Mouse (Mus musculus) adipocyte (in vitro differentiated cells): ENCODE data around the gene Cd276.
A peak's percentile ranks its signal among the peaks of the same experiment; 100 is the strongest.

ENCODE experiments used
- DNase-seq: peaks from one replicate; pipeline ENCODE4 v3.0.0-alpha.2; 2016; ENCODE audit warnings: low spot score

Cd276 gene

GRCm38 (mm10) chr9:58550928-58551327, 4.3 kb downstream of the Cd276 start:
- no peak for DNase-seq

DNA sequence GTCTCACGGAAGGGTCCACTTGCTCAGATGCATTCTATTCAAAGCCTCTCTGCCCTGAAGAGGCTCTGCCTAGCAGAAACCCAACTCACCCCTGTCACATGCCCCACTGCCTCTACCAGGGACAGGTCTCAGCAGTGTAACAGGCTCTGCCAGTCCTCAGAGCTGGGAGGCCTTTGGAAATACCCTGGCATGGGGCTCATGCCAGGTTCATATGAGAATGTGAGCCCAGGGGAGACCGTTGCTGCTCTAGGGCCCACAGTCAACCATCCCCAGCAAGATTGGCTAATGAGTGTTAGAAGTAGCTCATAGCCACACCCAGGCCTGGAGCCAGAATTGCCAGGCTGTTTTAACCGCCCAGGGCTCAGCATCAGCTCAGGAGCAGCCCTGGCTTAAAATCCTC, 5.5 kb downstream of the Cd276 start:
- peak; percentile 38 for DNase-seq

GRCm38 (mm10) chr9:58548897-58549296, 6.3 kb downstream of the Cd276 start:
- no peak for DNase-seq

- DNase-seq: peak; percentile 79
Measured at GRCm38 (mm10) chr9:58546630-58547360, 8.4 kb downstream of the Cd276 start.

GRCm38 (mm10) chr9:58545428-58545827, 9.8 kb downstream of the Cd276 start:
- DNase-seq: no peak

- no peak for DNase-seq
Measured at GRCm38 (mm10) chr9:58544879-58545324, 10.3 kb downstream of the Cd276 start.

DNA sequence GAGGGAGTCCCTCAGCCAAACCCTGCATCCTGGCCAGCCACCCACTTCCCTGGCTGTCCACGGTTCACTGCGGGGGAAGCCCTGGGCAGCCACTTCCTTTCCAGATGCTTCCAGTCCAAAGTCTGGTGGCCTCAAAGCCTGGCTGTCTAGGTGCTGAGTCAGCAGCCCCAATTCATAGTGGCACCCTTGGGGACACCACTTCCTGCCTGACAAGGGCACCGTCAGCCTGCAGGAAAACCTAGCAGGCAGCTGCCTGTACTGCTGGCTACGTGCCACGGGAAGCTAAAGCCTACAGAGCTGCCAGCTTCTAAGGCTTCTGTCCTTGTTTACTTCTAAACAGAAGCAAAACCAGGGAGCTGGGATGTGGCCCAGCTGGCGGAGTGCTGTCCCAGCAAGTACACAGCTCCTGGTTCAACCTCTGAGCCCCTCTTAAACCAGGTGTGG, 13.3 kb downstream of the Cd276 start:
- peak; percentile 84 for DNase-seq

GRCm38 (mm10) chr9:58539886-58540285, 15.4 kb downstream of the Cd276 start:
- DNase-seq: peak; percentile 76

DNA sequence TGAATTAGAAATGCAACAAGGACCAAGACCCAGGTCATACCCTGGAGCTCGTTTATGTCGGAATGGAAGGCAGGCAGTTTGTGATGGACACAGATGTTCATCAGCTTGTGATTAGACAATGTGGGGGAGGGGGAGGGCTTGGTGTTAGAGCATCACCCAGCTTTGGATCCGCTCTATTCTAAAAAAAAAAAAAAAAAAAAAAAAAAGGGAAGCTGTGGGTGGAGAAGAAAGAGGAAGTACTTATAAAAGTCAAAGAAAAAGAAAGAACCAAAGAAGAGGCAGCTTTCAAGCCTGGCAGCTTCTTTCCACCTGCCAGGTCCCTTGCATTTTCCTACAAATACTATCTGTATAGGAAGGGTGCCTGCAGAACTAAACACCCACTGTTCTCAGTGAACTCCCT, 17.5 kb downstream of the Cd276 start:
- DNase-seq: no peak

DNA sequence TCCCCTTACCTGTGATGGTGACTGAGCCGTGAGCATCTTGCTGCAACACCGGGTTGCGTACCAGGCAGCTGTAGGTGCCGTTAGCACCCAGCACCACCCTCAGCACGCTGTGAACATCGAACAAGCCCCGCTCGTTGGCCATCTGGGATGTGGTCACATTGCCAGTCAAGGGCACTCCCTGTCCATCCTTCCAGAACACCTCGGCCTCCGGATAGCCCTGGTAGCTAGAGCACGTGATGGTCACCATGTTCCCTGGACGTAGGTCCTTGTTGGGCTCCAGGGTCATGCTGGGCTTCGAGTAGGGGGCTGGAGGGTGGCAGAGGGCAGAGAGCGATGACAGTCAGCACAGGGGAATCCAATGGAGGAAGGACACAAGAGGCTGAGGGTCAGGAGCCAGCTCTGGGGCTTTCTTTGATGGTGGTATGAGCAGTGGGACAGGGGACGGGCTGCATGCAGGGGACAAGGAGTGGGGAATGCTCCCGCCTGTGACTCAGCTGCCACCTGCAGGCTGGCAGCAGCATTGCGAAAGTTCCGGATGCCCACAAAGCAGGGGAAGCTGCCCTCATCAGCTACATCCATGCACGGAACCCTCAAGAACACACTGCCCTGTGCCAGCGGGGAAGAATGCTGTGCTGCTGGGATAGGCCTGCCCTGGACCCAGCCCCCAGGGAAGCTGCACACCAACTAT, 19.6 kb downstream of the Cd276 start:
- no peak for DNase-seq

GRCm38 (mm10) chr9:58534766-58535165, 20.5 kb downstream of the Cd276 start:
- DNase-seq: peak; percentile 80

- DNase-seq: no peak
Measured at GRCm38 (mm10) chr9:58533322-58533721, 21.9 kb downstream of the Cd276 start.

DNA sequence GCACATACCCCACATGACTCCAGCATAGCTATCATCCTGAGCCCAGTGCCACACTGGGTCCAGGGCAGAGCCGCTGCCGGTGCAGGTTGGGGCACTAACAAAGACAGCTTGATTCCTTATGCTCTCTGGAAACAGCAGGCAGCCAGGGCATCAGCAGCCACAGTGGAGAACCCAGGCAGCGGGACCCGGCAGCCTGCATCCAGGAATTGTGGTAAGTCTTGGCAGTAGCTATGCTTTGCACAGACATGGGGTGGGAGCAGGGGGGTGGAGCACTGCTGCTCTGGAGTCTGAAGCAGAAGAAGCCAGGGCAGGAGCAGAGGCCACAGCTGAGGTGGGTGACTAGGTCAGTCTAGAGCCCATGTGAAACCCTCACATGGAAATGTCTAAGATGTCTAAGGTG, 23.0 kb downstream of the Cd276 start:
- no peak for DNase-seq

GRCm38 (mm10) chr9:58530407-58530806, 24.8 kb downstream of the Cd276 start:
- no peak for DNase-seq

GRCm38 (mm10) chr9:58527841-58528240, 27.4 kb downstream of the Cd276 start:
- DNase-seq: no peak

DNA sequence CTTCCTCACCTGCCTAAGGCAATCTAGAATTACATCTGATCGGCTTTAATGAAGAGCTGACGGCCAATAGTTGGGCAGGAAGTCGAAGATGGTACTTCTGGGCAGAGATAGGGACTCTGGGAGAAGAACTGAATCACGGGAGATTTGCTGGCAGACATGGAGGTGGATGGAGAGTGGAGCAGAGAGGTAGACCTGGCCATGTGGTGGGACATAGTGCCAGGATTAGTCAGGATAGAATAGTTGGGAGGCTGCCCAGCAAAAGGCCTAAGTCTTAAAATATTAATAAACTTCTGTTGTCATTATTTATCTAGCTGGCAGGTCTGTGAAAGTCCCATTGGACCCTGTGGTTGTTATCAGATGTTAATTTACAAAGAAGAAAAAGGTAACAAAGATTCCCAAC, 30.1 kb downstream of the Cd276 start:
- DNase-seq: no peak

GRCm38 (mm10) chr9:58521883-58522423, 33.3 kb downstream of the Cd276 start:
- peak; percentile 50 for DNase-seq

- DNase-seq: peak; percentile 45
Measured at GRCm38 (mm10) chr9:58520816-58521581, 34.2 kb downstream of the Cd276 start.

DNA sequence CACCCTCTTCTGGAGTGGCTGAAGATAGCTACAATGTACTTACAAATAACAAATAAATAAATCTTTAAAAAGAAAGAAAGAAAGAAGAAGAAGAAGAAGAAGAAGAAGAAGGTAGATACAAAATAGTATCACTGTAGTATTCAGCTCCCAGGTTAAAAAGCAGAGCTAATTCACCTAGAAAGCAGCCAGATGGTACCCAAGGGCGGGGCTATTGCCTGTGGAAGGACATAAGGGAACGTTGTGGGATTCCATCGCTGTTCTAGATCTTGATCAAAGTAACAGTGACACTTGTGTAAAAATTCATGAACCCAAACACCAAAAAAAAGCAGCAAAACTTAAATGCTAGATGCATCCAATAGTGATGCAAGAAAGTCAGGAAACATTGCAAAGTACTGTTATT, 35.3 kb downstream of the Cd276 start:
- no peak for DNase-seq

GRCm38 (mm10) chr9:58517866-58518750, 37.1 kb downstream of the Cd276 start:
- DNase-seq: peak; percentile 46

- no peak for DNase-seq
Measured at GRCm38 (mm10) chr9:58516480-58516879, 38.8 kb downstream of the Cd276 start.
